Mouse (Mus musculus) right cerebral cortex, adult 2 months (tissue): Measurements from ENCODE around the gene Opn1sw.
"Not testable (repeated sequence)": the region's sequence is repeated elsewhere in the genome, so short reads cannot be mapped to it uniquely, and the experiment has no call there.

Source experiments
- DNase-seq, 2 experiments: peaks; one replicate each; pipeline ENCODE4 v3.0.0; 2021 to 2022; ENCODE audit warnings: low spot score in 2 of 2

Opn1sw gene

GRCm38 (mm10) chr6:29347189-29347588, 41.1 kb downstream of the Opn1sw start:
- DNase-seq, result no peak

GRCm38 (mm10) chr6:29346512-29346911, 41.8 kb downstream of the Opn1sw start:
- DNase-seq, result not testable (repeated sequence)

GRCm38 (mm10) chr6:29329514-29329913, 58.8 kb downstream of the Opn1sw start:
- DNase-seq, result no peak

GRCm38 (mm10) chr6:29326961-29327360, 61.3 kb downstream of the Opn1sw start:
- DNase-seq, result no peak
